Mouse (Mus musculus) liver, embryonic 15.5 days (tissue): Measurements from ENCODE around the gene Atp6v1g1. TPM values are rescaled to one million over a fixed set of nuclear protein-coding genes. Genes with fewer than 3 reads are reported as not detected.

Experiments used
- ATAC-seq: fragments of 200-750 bp; cut with Nextera tagmentation; 2 replicates; pipeline ENCODE4 v1.8.0; 2017; ENCODE audit warnings: moderate number of reproducible peaks, mild to moderate bottlenecking, moderate library complexity; ENCODE audit not compliant: insufficient read depth
- H3K27ac ChIP-seq: fragments of 300-500 bp; sonication (generic); replicated peaks from 2 replicates; pipeline ENCODE4 v1.5.1; 2015; ENCODE audit warnings: mild to moderate bottlenecking, inconsistent platforms
- H3K27me3 ChIP-seq: fragments of 300-500 bp; sonication (generic); 2 replicates; pipeline ENCODE4 v1.6.1; 2015; ENCODE audit warnings: mild to moderate bottlenecking, inconsistent platforms
- H3K36me3 ChIP-seq: fragments of 300-500 bp; sonication (generic); replicated peaks from 2 replicates; pipeline ENCODE4 v1.6.1; 2015; ENCODE audit warnings: moderate library complexity, mild to moderate bottlenecking, inconsistent platforms
- H3K4me1 ChIP-seq: fragments of 300-500 bp; sonication (generic); replicated peaks from 2 replicates; pipeline ENCODE4 v1.6.1; 2015; ENCODE audit warnings: inconsistent platforms
- H3K4me2 ChIP-seq: fragments of 300-500 bp; sonication (generic); 2 replicates; pipeline ENCODE4 v1.6.1; 2015; ENCODE audit warnings: moderate library complexity, mild to moderate bottlenecking, inconsistent platforms
- H3K4me3 ChIP-seq: fragments of 300-500 bp; sonication (generic); replicated peaks from 2 replicates; pipeline ENCODE4 v1.5.1; 2015; ENCODE audit warnings: mild to moderate bottlenecking, inconsistent platforms
- H3K9ac ChIP-seq: fragments of 300-500 bp; sonication (generic); 2 replicates; pipeline ENCODE4 v1.6.1; 2015; ENCODE audit warnings: moderate library complexity, mild to moderate bottlenecking, inconsistent platforms
- H3K9me3 ChIP-seq: fragments of 300-500 bp; sonication (generic); replicated peaks from 2 replicates; pipeline ENCODE4 v1.6.1; 2016; ENCODE audit warnings: inconsistent platforms
- WGBS: fragments of 180-500 bp; shearing (Covaris S2); methylation state at CpG from one replicate; pipeline ENCODE4 v1.1.7; 2015; ENCODE audit warnings: mixed read lengths; ENCODE audit not compliant: insufficient replicate concordance; 5-methylcytosine and 5-hydroxymethylcytosine counted together
- polyA plus RNA-seq: library from polyadenylated mRNA; unstranded; fragments of >200 nt; fragmentation: Nextera tagmentation; extraction: Ambion mirVana; gene quantifications from 2 replicates; pipeline ENCODE4 v1.2.1, GENCODE M21; 2015

The Atp6v1g1 gene
- 125 and 128 TPM in 2 replicates for polyA plus RNA-seq

GRCm38 (mm10) chr4:63544494-63545230 lies at the start of gene Atp6v1g1:
Gene Atp6v1g1, plus strand, starts transcription at chr4:63544772.
- peak within 1 kb of the TSS; percentile 79 for H3K4me2 ChIP-seq
- under 1% methylated on average over 53 of the region's 57 CpGs for WGBS
- peak within 1 kb of the TSS; percentile 79 for H3K9ac ChIP-seq
- H3K4me3 ChIP-seq = peak within 1 kb of the TSS; percentile 78
- H3K27me3 ChIP-seq = no peaks in the 10 kb centered on the region
- H3K36me3 ChIP-seq = peaks cover 16% of the 10 kb centered on the region
- no peaks in the 10 kb centered on the region for H3K9me3 ChIP-seq
- ATAC-seq = peak; percentile 94
- H3K27ac ChIP-seq = peak within 1 kb of the TSS; percentile 84
- peaks cover 39% of the 10 kb centered on the region for H3K4me1 ChIP-seq

- Histone ChIP-seq H3K4me2 (peak overlapping the region; percentile 69), H3K27me3 (peaks cover 75% of the 10 kb centered on the region), H3K27ac (no peak overlapping the region), H3K9me3 (no peaks in the 10 kb centered on the region), H3K36me3 (no peaks in the 10 kb centered on the region), H3K4me3 (peak overlapping the region; percentile 55), H3K9ac (no peak overlapping the region; the same call in 1 of the 2 replicates), H3K4me1 (peaks cover 12% of the 10 kb centered on the region; the same call in 1 of the 2 replicates)
- 1% methylated on average over 107 of the region's 107 CpGs for WGBS
- peak; percentile 35; the same call in 1 of the 2 replicates for ATAC-seq
Observed at GRCm38 (mm10) chr4:63494967-63495914, 49.3 kb upstream of the Atp6v1g1 start.

- WGBS = under 1% methylated on average over 31 of the region's 34 CpGs
- Histone ChIP-seq H3K27me3 (peaks cover 80% of the 10 kb centered on the region), H3K27ac (no peak within 1 kb of the TSS)
Observed at GRCm38 (mm10) chr4:63495915-63496278, 48.7 kb upstream of the Atp6v1g1 start, which contains the start of gene Whrn. Gene Whrn, minus strand, starts transcription at chr4:63495991.

DNA sequence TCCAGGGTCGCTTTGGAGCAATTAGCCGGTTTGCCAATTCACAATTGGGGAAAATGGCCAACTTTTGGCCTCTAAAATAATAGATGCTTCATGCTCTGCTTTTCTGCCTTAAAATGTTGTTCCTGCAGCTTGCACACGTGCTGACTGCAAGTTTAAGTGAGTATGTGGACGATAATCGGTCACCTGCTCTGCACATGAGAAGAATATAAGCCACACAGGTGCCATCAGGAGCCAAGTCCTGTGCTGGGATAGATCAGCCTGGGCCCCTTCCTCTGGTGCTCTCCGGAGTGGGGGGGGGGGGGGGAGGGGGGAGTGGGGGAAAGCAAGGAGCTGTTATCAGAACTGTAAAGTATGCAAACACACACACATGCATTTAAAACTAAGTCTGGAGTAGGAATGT lies 48.3 kb upstream of the Atp6v1g1 start:
- peak overlapping the region; percentile 55 for H3K4me3 ChIP-seq
- peaks cover 12% of the 10 kb centered on the region; the same call in 1 of the 2 replicates for H3K4me1 ChIP-seq
- H3K27ac ChIP-seq = no peak overlapping the region
- H3K4me2 ChIP-seq = peak overlapping the region; percentile 69
- WGBS = 10% methylated on average over 6 of the region's 6 CpGs
- H3K36me3 ChIP-seq = no peaks in the 10 kb centered on the region
- H3K9me3 ChIP-seq = no peaks in the 10 kb centered on the region
- no peak for ATAC-seq
- peaks cover 81% of the 10 kb centered on the region for H3K27me3 ChIP-seq
- H3K9ac ChIP-seq = no peak overlapping the region

More at GRCm38 (mm10) chr4:63495915-63496278, 48.7 kb upstream of the Atp6v1g1 start, which contains the start of gene Whrn:
- Histone ChIP-seq H3K9ac (no peak within 1 kb of the TSS; the same call in 1 of the 2 replicates), H3K4me3 (peak within 1 kb of the TSS; percentile 55), H3K9me3 (no peaks in the 10 kb centered on the region), H3K4me2 (peak within 1 kb of the TSS; percentile 69), H3K36me3 (no peaks in the 10 kb centered on the region), H3K4me1 (peaks cover 12% of the 10 kb centered on the region; the same call in 1 of the 2 replicates)
- ATAC-seq = peak; percentile 56

GRCm38 (mm10) chr4:63498346-63498745 lies 46.2 kb upstream of the Atp6v1g1 start:
- Histone ChIP-seq H3K36me3 (no peaks in the 10 kb centered on the region), H3K27me3 (peaks cover 75% of the 10 kb centered on the region), H3K4me1 (peaks cover 12% of the 10 kb centered on the region; the same call in 1 of the 2 replicates), H3K27ac (no peak overlapping the region), H3K9ac (no peak overlapping the region), H3K9me3 (no peaks in the 10 kb centered on the region), H3K4me2 (no peak overlapping the region), H3K4me3 (no peak overlapping the region)
- 30% methylated on average over 3 of the region's 3 CpGs for WGBS
- no peak for ATAC-seq

DNA sequence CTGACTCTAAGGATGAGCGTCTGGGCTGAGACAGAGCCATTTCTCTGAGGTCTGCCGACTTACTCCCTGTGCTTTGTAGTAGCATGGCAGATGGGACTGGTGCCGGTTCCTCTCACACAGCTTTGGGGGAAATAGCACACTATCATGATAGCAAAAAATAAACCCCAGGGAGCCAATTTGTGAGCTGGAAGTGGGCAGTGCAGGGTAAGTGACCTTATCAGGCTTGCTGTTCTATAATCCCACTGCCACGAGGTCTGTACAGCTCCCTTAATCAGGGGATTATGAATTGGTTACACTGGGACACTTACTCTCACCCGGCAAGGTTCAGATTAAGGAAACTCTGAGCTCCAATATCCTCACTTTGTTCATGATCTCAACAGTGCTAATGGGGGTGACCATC lies 43.5 kb upstream of the Atp6v1g1 start:
- WGBS = 46% methylated on average over 5 of the region's 5 CpGs
- Histone ChIP-seq H3K27me3 (peaks cover 48% of the 10 kb centered on the region), H3K9me3 (no peaks in the 10 kb centered on the region), H3K36me3 (no peaks in the 10 kb centered on the region), H3K4me1 (0 out of 2 replicates have a peak, but pooled peaks cover 4% of the 10 kb centered on the region), H3K27ac (no peak overlapping the region), H3K4me3 (no peak overlapping the region), H3K9ac (no peak overlapping the region), H3K4me2 (no peak overlapping the region)
- ATAC-seq = no peak

DNA sequence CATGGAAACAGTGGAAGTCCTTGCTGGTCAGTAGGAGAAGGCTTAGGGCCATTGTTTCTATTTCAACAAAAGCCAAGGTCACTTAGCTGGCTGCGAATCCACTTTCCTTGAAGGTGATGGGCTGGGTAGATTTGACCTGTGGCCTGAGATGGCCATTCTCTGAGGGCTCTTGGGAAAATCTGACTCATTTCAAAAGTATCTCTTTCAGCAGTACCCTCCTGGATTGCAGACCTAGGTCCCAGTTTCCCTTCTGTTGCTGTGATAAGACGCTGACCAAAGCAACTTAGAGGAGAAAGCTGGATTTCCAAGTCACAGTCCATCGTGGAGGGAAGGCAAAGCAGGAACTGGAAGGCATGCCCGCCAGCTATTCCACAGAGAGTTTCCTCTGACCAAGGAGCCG lies 40.6 kb upstream of the Atp6v1g1 start:
- H3K36me3 ChIP-seq = no peaks in the 10 kb centered on the region
- WGBS = 43% methylated on average over 5 of the region's 5 CpGs
- H3K4me2 ChIP-seq = no peak overlapping the region
- H3K9me3 ChIP-seq = no peaks in the 10 kb centered on the region
- no peak overlapping the region for H3K27ac ChIP-seq
- no peak overlapping the region for H3K4me3 ChIP-seq
- no peak overlapping the region for H3K9ac ChIP-seq
- no peak for ATAC-seq
- peaks cover 27% of the 10 kb centered on the region for H3K27me3 ChIP-seq
- H3K4me1 ChIP-seq = no peaks in the 10 kb centered on the region

GRCm38 (mm10) chr4:63507478-63507877 lies 37.1 kb upstream of the Atp6v1g1 start:
- H3K27ac ChIP-seq = no peak overlapping the region
- no peaks in the 10 kb centered on the region for H3K36me3 ChIP-seq
- no peak for ATAC-seq
- no peak overlapping the region for H3K4me2 ChIP-seq
- H3K9me3 ChIP-seq = no peaks in the 10 kb centered on the region
- no peak overlapping the region for H3K9ac ChIP-seq
- 57% methylated on average over 5 of the region's 5 CpGs for WGBS
- no peaks in the 10 kb centered on the region for H3K4me1 ChIP-seq
- no peaks in the 10 kb centered on the region for H3K27me3 ChIP-seq
- H3K4me3 ChIP-seq = no peak overlapping the region

DNA sequence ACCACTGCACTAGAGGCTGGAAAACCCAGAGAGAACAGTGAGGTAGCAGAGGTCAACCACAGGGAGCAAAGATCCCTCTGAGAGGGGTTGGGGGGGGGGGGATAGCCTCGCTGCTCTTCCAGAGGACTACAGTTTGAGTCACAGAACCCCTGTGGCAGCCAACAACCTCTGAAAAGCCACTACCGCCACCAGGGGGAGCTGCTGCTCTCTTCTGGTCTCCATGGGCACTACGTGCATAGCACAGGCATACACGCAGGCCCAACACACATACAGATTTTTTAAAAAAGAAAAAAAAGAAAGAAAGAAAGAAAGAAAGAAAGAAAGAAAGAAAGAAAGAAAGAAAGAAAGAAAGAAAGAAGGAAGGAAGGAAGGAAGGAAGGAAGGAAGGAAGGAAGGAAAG lies 36.3 kb upstream of the Atp6v1g1 start:
- 14% methylated on average over 4 of the region's 4 CpGs for WGBS
- H3K27me3 ChIP-seq = no peaks in the 10 kb centered on the region
- no peaks in the 10 kb centered on the region for H3K36me3 ChIP-seq
- no peak overlapping the region for H3K4me2 ChIP-seq
- no peak overlapping the region for H3K27ac ChIP-seq
- H3K9me3 ChIP-seq = no peaks in the 10 kb centered on the region
- no peak overlapping the region for H3K9ac ChIP-seq
- H3K4me1 ChIP-seq = no peaks in the 10 kb centered on the region
- H3K4me3 ChIP-seq = no peak overlapping the region
- ATAC-seq = no peak

DNA sequence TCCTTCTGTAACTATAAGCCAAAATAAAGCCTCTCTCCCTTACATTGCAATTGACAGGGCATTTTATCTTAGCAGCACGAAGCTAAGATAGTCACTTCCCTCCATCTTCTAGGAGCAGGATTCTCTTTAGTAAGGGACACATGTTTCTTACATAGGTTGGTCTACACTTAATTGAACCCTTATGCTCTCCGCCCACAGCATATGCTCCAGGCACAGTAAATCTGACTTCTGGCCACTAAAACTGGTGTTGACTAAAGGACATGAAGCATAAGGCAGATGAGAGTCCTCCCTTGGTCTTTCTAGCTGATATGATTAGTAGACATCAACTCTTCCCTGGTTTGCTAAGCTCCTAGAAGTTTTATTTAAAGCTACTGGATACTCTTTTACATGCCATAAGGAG lies 31.7 kb upstream of the Atp6v1g1 start:
- no peak overlapping the region for H3K4me3 ChIP-seq
- no peak overlapping the region for H3K4me2 ChIP-seq
- H3K27ac ChIP-seq = no peak overlapping the region
- no peak for ATAC-seq
- 0 out of 2 replicates have a peak, but pooled peaks cover 4% of the 10 kb centered on the region for H3K27me3 ChIP-seq
- WGBS = 47% methylated on average over 2 of the region's 2 CpGs
- H3K9me3 ChIP-seq = no peaks in the 10 kb centered on the region
- H3K4me1 ChIP-seq = no peaks in the 10 kb centered on the region
- H3K9ac ChIP-seq = no peak overlapping the region
- no peaks in the 10 kb centered on the region for H3K36me3 ChIP-seq
